Mouse (Mus musculus): ENCODE measurements around the gene Vsig2.

GRCm38 (mm10) chr9:37544447-37545165 is 5.6 kb downstream of the Vsig2 start:
- TF ChIP-seq CTCF (IDR thresholded peaks at IDR 0.05; ENCODE audit: control insufficient read depth, insufficient read depth, insufficient read length) (no peak), CEBPB (IDR thresholded peaks at IDR 0.05; ENCODE audit: low read depth) (no peak), MYOG (IDR thresholded peaks at IDR 0.05; ENCODE audit: control insufficient read depth, extremely low read depth, insufficient read length) (no peak), MAX (IDR thresholded peaks at IDR 0.05) (no peak), USF1 (IDR thresholded peaks at IDR 0.05; ENCODE audit: low read depth) (no peak)

Data from C2C12 (cell line).